Mouse (Mus musculus) testis, adult 2 months (tissue): ENCODE measurements around the gene Qrfpr. TPM values are rescaled to one million over a fixed set of nuclear protein-coding genes. Genes with fewer than 3 reads are reported as not detected.

Source experiments
- H3K27ac ChIP-seq: fragments of 200-500 bp; 2 replicates; pipeline ENCODE4 v1.5.1; 2012; ENCODE audit warnings: low read depth, low read length; ENCODE audit not compliant: control insufficient read depth, insufficient read depth
- H3K27me3 ChIP-seq: fragments of 200-500 bp; 2 replicates; pipeline ENCODE4 v1.6.1; 2012; ENCODE audit warnings: mild to moderate bottlenecking, low read length, moderate library complexity; ENCODE audit not compliant: control insufficient read depth, insufficient read depth
- H3K36me3 ChIP-seq: fragments of 200-500 bp; 2 replicates; pipeline ENCODE4 v1.6.1; 2012; ENCODE audit warnings: mild to moderate bottlenecking, low read length; ENCODE audit not compliant: control insufficient read depth, insufficient read depth
- H3K4me1 ChIP-seq: fragments of 200-500 bp; 2 replicates; pipeline ENCODE4 v1.6.1; 2012; ENCODE audit warnings: low read length; ENCODE audit not compliant: control insufficient read depth, insufficient read depth
- H3K4me3 ChIP-seq: fragments of 200-500 bp; 2 replicates; pipeline ENCODE4 v1.5.1; 2012; ENCODE audit warnings: low read depth, mild to moderate bottlenecking, low read length, moderate library complexity, mixed read lengths; ENCODE audit not compliant: control insufficient read depth
- CTCF ChIP-seq: fragments of 200-500 bp; IDR thresholded peaks from 2 replicates; pipeline ENCODE4 v1.5.1; 2012; ENCODE audit warnings: low read depth, mild to moderate bottlenecking, inconsistent platforms, low read length, moderate library complexity; ENCODE audit not compliant: control insufficient read depth, insufficient read depth, insufficient replicate concordance
- POLR2A ChIP-seq: fragments of 200-500 bp; IDR thresholded peaks from 2 replicates; pipeline ENCODE4 v1.6.1; 2012; ENCODE audit warnings: low read depth, mild to moderate bottlenecking, inconsistent platforms, low read length, moderate library complexity; ENCODE audit not compliant: control insufficient read depth
- polyA plus RNA-seq: library from polyadenylated mRNA; depleted of rRNA; stranded (reverse); fragments of >200 nt; gene quantifications from 2 replicates; pipeline ENCODE4 v1.2.3, GENCODE M21; 2012; rRNA removed

Qrfpr gene
- not detected in 2 replicates for polyA plus RNA-seq

- TF ChIP-seq POLR2A (no peak), CTCF (no peak)
- no peak within 1 kb of the TSS for H3K27ac ChIP-seq
- no peaks in the 10 kb centered on the region for H3K27me3 ChIP-seq
These were observed at the start of gene Qrfpr for GRCm38 (mm10) chr3:36221743-36222682. TSS of gene Qrfpr (minus strand) at chr3:36222313.

GRCm38 (mm10) chr3:36263873-36264272 lies 41.8 kb upstream of the Qrfpr start:
- H3K27me3 ChIP-seq, result no peaks in the 10 kb centered on the region
- H3K4me3 ChIP-seq, result no peak overlapping the region
- TF ChIP-seq POLR2A (no peak), CTCF (no peak)

More at GRCm38 (mm10) chr3:36221743-36222682, at the start of gene Qrfpr:
- no peaks in the 10 kb centered on the region for H3K4me1 ChIP-seq
- no peaks in the 10 kb centered on the region for H3K36me3 ChIP-seq
- no peak within 1 kb of the TSS for H3K4me3 ChIP-seq

GRCm38 (mm10) chr3:36263265-36263664 lies 41.2 kb upstream of the Qrfpr start:
- TF ChIP-seq POLR2A (no peak), CTCF (no peak)
- H3K4me1 ChIP-seq, result no peaks in the 10 kb centered on the region
- no peak overlapping the region for H3K4me3 ChIP-seq
- no peaks in the 10 kb centered on the region for H3K36me3 ChIP-seq
- H3K27me3 ChIP-seq, result no peaks in the 10 kb centered on the region
- no peak overlapping the region for H3K27ac ChIP-seq

More at GRCm38 (mm10) chr3:36263873-36264272, 41.8 kb upstream of the Qrfpr start:
- H3K27ac ChIP-seq, result no peak overlapping the region
- no peaks in the 10 kb centered on the region for H3K4me1 ChIP-seq
- H3K36me3 ChIP-seq, result no peaks in the 10 kb centered on the region

- Histone ChIP-seq H3K36me3 (no peaks in the 10 kb centered on the region), H3K4me1 (no peaks in the 10 kb centered on the region), H3K27me3 (no peaks in the 10 kb centered on the region), H3K27ac (no peak overlapping the region), H3K4me3 (no peak overlapping the region)
- TF ChIP-seq POLR2A (no peak), CTCF (no peak)
These were observed 28.5 kb upstream of the Qrfpr start for GRCm38 (mm10) chr3:36250585-36250984.

- Histone ChIP-seq H3K27me3 (no peaks in the 10 kb centered on the region), H3K27ac (no peak overlapping the region), H3K4me1 (no peaks in the 10 kb centered on the region), H3K36me3 (no peaks in the 10 kb centered on the region), H3K4me3 (no peak overlapping the region)
- TF ChIP-seq CTCF (no peak), POLR2A (no peak)
These were observed 26.3 kb upstream of the Qrfpr start for GRCm38 (mm10) chr3:36248446-36248845.

GRCm38 (mm10) chr3:36229941-36230340 lies 7.8 kb upstream of the Qrfpr start:
- H3K4me1 ChIP-seq, result no peaks in the 10 kb centered on the region
- H3K27ac ChIP-seq, result no peak overlapping the region
- no peaks in the 10 kb centered on the region for H3K27me3 ChIP-seq
- no peak overlapping the region for H3K4me3 ChIP-seq
- no peaks in the 10 kb centered on the region for H3K36me3 ChIP-seq
- TF ChIP-seq POLR2A, result no peak
- no peak for TF ChIP-seq CTCF

- no peak overlapping the region for H3K27ac ChIP-seq
- TF ChIP-seq CTCF (no peak), POLR2A (no peak)
- no peaks in the 10 kb centered on the region for H3K4me1 ChIP-seq
- H3K36me3 ChIP-seq, result no peaks in the 10 kb centered on the region
- H3K27me3 ChIP-seq, result no peaks in the 10 kb centered on the region
- H3K4me3 ChIP-seq, result no peak overlapping the region
These were observed 5.1 kb upstream of the Qrfpr start for GRCm38 (mm10) chr3:36227246-36227645.
